Mouse (Mus musculus) frontal cortex, postnatal 14 days (tissue): ENCODE data around the gene Igfals.
A peak's percentile ranks its signal among the peaks of the same experiment; 100 is the strongest.

Experiments
- DNase-seq, 2 experiments: peaks; one replicate each; pipeline ENCODE4 v3.0.0; 2022; ENCODE audit warnings: low spot score in 2 of 2

Igfals gene

DNA sequence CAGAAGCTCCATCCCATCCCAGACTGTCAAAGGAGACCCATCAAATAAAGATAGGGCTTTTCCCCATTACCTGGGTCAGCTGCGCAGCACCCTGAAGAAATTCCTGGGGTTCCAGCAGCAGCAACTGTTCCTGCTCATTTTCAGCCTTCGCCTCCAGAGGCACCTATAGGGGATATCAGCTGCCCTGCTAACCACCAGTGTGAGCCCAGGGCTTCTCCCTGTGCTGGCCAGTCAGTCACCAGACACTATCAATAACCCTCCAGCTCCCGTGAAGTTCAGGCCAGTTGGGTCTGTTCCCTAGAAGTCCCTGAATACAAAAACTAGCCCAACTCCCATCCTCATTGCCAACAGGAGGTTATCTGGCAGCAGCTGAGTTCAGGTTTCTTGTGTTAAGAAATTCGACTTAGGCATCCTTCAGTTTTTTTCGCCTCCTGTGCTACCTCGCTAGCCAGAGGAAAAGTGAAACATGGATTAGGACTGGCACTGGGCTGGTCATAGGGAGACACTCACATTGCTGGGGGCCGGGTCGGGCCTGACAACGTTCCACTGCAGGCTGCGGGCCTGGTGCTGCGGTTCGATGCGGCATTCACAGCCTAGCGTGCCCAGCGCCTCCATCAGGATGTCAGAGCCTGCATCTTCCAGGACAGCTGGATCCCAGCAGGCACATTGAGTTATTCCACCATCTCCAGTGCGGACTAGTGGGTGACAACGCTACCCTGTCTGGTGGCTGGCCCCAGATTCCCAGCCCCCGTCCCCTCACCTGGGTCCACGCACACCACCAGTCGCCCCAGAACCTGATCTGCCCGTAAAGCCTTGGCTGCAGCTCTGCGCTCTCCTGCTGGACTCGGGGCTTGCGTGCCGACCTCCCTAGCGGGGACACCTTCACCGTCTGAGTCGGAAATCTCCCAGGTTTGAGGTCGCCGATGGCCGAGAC is 28.5 kb downstream of the Igfals start:
- DNase-seq = no peak

DNA sequence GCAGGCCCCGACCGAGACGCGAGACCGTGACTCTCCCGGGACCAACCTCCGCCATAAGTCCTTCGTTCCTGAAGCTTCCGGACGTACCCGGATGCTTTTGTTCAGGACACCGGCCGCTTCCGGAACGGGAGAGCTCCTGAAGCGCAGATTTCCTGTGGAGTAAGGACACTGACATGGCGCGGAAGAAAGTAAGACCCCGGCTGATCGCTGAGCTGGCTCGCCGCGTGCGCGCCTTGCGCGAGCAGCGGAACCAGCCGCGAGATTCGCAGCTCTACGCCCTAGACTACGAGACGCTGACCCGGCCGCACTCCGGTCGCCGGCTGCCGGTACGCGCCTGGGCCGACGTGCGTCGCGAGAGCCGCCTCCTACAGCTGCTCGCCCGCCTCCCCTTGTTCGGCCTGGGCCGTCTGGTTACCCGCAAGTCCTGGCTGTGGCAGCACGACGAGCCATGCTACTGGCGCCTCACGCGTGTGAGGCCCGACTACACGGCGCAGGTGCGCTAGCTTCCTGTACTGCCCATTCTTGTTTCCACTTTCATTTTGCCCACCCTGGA is 29.3 kb downstream of the Igfals start, which contains the start of the genes Eme2 and Mrps34:
Gene Eme2 (minus strand): TSS at position 93 of the 553 bp plus-strand sequence.
Gene Mrps34 (plus strand): TSS at position 122 of the 553 bp plus-strand sequence.
- peak; percentile 76 to 79 for DNase-seq

DNA sequence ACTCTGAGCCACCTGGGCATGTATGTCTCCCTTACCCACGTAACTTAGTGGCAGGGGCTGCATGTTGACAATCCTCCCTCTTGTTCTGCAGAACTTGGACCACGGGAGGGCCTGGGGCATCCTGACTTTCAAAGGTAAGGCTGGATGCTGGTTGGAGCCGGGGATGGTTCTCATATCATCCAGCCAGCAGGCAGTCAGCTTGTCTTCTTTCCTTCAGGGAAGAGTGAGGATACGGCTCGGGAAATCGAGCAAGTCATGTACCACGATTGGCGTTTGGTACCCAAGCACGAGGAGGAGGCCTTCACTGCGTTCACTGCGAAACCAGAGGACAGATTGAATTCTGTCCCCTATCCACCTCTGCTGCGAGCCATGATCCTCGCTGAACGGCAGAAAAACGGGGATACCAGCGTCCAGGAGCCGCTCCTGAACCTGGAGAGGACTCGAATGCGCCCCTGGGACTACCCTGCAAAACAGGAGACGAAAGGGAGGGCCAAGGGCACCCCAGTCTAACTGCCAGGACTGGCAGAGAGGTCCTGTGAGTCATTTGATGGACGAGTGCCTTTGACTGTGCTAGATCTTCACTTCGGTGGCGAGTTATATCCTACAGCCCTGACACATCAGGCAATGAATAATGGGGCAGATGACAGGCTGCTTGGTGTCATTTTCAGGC is 29.9 kb downstream of the Igfals start:
- DNase-seq = no peak

DNA sequence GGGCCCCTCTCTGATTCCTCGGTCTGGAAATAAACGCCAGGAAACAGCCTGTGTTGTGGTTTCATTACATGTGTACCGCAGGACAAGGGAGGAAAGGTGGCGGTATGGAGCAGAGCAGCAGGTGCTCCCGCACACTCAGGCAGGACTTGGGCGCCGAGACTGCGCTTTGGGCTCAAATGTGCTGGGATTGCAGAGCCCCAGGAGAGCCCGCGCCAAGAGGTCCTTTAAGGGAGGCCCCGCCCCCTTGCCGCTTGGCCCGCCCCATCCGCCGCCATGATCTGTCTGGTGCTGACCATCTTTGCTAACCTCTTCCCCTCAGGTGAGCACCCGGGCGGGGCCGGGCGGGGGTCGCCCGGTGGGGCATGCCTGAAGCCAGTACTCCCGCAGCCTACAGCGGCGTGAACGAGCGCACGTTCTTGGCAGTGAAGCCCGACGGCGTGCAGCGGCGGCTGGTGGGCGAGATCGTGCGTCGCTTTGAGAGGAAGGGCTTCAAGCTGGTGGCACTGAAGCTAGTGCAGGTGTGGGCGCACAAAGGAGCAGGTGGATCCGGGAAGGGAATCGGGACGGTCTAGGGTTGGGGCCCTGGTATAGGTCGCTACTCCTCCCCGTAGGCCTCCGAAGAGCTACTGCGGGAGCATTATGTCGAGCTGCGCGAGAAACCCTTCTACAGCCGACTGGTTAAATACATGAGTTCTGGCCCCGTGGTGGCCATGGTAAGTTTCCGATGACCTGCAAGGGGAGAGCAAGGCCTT is 30.6 kb downstream of the Igfals start, which contains the start of gene Nme3:
Gene Nme3 (plus strand): TSS at position 260 of the 752 bp plus-strand sequence.
- DNase-seq = peak in 1 of 2 experiments; percentile 64

DNA sequence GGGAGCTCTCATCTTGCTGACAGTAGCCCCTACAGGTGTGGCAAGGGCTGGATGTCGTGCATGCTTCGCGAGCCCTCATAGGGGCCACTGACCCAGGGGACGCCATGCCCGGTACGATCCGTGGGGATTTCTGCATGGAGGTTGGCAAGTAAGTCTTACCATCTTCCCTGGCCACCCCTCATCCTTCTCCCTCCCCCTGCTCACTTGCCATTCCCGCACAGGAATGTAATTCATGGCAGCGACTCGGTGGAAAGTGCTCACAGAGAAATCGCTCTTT is 31.1 kb downstream of the Igfals start:
- no peak for DNase-seq

DNA sequence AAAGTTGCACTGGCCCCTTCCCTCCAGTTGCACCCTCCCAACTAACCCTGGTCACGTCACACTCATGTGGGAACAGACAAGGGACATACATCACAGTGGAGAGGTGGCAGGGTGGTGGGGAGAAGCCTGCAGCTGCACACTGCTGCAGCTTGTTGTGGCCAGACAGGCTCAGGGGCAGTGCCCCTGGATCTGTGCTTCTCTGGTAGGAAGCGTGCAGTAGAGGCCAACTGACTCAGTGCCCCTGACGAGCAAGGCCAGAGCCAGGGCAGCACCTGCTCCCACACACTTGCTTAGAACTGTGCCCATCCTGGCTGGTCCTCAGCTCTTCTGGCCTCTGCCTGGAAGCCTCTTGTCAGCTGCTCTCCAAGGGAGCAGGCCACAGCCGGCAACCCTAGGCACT is 31.8 kb downstream of the Igfals start:
- no peak for DNase-seq

DNA sequence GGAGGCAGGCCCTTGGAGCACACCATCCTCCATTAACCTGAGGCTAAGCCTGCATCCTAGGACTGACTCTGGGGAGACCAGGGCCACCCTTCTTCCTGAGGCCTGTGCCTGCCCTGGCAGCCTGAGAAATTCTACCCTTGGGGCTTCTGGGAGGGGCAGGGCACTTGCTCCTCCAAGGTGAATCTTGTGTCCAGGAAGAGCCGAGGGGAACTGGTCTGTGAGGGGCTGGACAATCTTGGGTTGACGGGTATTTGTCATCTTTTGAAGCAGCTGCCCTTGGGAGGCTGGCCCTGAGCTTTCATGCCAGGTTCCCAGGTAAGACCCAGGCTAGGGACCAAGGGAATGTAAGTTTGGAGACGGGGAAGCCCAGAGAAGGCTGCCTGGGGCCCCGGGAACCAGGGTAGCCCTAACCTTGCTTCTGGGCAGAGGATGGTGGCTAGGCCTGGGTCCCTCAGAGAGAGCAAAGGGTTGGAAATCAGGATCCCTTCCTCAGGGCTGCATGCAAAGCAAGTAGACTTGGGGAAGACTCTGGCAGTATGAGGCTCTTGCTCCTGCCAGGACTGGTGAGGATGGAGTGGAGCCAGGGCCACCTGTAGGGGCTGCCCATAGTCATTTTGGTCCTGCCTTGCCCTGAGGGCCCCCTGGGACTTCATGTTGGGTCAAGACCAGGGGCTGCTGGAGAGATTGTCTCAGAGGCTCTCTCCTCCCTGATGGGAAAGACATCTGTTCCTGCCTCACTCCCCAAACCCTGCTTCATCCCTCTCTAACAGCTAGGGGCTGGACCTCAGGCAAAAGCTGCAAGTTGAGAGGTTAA is 32.5 kb downstream of the Igfals start:
- no peak for DNase-seq

DNA sequence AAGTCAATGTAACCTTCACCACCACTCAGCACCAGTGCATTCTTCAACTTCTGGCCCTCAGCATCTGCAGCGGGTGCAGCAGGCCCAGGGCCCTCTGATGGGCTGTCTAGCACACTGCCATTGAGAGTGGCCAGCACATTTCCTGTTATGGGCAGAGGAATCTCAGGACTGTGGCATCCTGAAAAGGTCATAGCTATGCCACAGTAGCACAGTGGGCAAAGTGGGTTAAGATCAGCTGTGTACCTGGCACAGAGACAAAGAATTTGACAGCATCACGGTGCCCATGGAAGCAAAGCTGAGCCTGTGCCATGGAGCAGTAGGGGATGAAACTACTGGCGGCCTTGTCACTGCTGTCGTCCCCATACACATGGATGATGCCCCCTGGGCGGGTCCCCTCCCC is 33.4 kb downstream of the Igfals start:
- no peak for DNase-seq

DNA sequence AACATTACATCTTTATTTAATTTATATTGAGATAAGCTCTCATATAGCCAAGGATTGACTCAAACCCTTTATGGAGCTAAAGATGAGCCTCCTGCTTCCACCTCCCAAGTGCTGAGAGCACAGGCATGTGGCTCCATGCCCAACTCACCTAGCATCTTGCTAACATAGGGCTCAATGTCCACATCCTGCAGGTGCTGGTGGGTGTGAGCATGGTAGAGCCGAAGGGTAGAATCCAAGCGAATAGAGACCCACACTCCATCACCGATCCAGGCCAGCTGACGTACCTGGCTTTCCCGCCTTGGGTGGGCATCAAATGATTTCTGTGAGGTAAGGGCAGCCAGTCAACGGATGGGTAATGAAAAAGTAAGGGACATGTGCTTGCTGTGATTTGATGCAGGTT is 34.2 kb downstream of the Igfals start:
- no peak for DNase-seq

DNA sequence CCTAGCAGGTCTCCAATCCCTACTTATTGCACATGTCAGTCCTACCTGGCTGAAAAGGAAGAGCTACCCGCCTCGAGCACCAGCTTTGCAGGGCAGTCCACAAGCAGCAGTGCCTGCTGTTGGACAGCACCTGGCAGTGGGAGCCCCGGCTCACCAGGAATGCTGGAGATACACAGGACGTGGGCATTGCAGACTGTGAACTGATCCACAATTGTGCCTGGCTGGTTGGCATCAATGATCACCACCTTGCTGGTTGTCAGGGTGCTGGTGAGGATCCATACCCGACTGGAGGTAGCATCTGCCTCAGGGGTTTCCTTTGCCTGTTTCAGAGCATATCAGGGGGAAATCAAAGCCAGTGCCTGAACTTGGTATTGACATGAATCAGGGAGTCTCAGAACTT is 36.3 kb downstream of the Igfals start:
- no peak for DNase-seq

DNA sequence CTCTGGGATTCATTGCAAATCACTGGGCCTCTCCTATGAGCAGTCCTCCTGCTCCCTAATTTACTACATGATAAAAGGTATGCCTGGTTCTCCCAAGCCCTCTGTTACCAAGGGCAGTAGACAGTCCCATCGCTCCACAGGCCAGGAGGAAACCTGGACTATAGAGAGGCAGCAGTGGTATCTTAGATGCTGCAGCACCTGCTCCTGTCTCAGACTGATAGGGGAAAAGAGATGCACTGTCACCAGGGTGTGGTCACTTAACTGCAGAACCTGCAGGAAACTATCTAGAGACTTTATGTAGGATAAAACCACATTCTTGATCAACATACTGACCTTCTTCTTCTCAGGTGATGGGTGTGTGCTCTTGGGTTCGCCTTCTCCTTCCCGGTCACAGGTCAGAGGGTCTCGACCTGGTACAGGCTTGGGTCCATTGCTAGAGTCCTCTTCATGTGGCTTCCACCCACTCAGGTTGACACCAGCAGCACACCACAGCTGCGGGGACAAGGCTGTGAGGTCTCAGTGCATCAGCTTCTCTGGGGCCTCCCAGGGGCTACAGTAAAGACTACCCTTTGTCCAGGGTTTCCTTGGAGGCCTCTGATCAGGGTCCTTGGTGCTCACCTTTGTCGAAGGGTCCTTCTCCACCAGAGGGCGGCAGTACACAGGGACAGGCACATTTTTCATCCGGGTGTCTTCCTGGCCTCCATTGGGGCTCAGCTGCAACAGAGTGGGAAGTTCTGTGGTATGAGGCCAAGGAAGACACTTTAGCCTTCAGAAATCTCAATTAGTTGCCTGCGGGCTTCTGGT is 37.1 kb downstream of the Igfals start:
- DNase-seq = no peak

DNA sequence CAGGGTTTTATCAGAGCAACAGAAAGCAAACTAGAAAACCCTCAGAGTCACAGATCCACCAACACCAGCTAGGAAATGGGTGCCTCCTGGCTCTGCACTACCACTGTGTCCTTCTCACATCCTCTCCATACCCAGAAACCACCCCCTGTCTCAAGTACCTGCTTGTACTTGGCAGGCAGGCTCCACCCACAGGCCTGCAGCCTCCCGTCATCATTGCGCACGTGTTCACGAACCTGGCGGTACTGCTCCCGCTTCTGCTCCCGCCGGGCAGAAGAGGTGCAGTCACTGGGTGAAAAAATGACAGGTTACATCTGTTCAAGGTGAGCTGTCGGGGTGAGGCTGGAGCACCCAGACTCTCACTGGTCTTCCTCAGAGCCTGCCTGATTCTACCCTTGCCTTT is 38.0 kb downstream of the Igfals start:
- no peak for DNase-seq

DNA sequence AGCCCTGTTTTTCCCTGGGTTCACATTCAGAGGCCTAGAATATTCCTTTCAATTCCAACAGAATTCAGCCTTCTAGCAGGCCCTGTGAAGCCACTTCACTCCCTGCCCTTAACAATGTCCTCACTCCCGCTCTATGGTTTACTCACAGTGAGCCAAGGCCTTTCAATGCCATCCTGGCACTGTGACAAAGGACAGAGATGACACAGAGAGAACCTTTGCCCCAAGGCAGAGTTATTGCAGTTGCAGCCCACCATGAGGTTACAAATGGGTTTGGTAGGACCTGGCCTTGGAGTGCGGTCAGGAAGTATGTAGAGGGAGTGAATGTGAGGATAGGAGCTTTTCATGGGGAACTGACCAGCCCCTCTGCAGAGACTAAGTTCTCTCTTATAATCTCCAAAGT is 41.8 kb downstream of the Igfals start:
- DNase-seq = no peak

DNA sequence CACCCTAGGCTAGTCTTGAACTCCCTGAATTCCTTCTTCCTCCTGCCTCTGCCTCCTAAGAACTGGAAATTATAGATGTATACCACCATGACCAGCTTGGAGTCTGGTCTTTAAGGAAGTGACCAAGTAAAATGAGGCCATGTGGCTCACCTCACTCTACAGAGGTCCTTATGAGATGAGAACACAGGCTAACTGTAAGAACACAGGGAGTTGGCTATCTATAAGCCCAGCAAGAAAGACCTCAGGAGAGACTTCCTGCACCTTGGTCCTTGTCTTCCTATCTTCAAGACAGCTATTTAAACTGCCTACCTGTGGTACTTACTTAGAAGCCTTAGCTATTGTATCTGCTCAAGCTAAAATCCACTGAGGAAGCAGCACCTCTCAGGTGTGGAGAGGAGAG is 48.2 kb downstream of the Igfals start:
- no peak for DNase-seq

DNA sequence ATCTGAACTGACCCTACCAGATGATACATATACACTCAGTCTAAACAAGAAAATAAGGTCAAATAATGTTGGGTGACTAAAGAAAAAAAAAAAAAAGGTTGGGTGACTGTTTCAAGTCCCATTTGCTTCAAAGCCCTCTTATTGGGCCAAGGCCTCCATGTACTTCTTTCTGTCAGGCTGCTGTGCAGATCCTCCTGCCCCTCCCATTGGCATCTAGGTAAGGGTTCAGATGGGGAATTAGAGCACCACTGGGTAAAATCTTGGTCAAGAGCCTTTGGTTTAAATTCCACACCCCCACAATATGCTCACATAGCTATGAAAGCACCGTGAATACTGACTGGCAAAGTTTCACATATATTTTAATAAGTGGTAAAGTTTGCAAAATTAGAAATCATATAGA is 57.4 kb downstream of the Igfals start:
- DNase-seq = no peak

DNA sequence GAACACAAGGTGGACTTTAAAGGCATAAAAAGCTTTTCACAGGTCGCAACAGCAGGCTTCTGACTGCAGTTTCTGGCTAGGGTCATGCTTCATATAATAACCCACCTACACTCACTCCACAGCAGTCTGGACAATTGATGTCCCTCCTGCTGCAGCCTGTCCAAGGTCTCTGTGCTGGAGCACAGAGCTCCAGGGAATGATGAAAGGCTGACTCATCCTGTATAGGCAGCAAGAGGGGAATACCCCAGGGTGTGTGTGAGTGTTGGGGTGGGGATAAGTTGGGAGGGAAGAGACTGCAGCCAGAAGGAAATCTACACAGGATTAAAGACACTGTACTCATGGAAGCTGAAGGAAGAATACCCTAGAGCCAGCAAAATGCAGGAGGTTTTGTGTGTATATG is 63.7 kb downstream of the Igfals start:
- DNase-seq = no peak
